Mouse (Mus musculus) cerebellum, postnatal 25 days (tissue): ENCODE measurements at regions not wholly inside any gene's neighbourhood (a gene's known extent, or its start where the extent isn't known, plus 50 kb on each side); places are given as distances from the start of the nearest gene placed in this dataset.

ENCODE experiments used
- DNase-seq, 2 experiments: peaks; one replicate each; pipeline ENCODE4 v3.0.0; 2021; ENCODE audit warnings: mixed read lengths in 2 of 2

- DNase-seq: peak in 1 of 2 experiments; percentile 17
These were observed 61.2 kb upstream of the Ankrd28 start for GRCm38 (mm10) chr14:31891500-31892185.

GRCm38 (mm10) chr14:31892186-31892510 is 61.7 kb upstream of the Ankrd28 start:
- no peak for DNase-seq

GRCm38 (mm10) chr14:31896500-31896899 is 66.0 kb upstream of the Ankrd28 start:
- DNase-seq: no peak

- no peak for DNase-seq
These were observed 69.1 kb upstream of the Ankrd28 start for GRCm38 (mm10) chr14:31899504-31899903.

- DNase-seq: no peak
These were observed 69.5 kb upstream of the Ankrd28 start for GRCm38 (mm10) chr14:31899906-31900305.

GRCm38 (mm10) chr14:31901901-31902300 is 71.5 kb upstream of the Ankrd28 start:
- no peak for DNase-seq

GRCm38 (mm10) chr14:31903664-31904063 is 73.2 kb upstream of the Ankrd28 start:
- no peak for DNase-seq

- no peak for DNase-seq
These were observed 78.1 kb upstream of the Ankrd28 start for GRCm38 (mm10) chr14:31908591-31908990.

- no peak for DNase-seq
These were observed 78.8 kb upstream of the Ankrd28 start for GRCm38 (mm10) chr14:31909291-31909690.

GRCm38 (mm10) chr14:31910809-31911208 is 80.4 kb upstream of the Ankrd28 start:
- DNase-seq: no peak

GRCm38 (mm10) chr14:31918461-31918860 is 88.0 kb upstream of the Ankrd28 start:
- DNase-seq: no peak

- DNase-seq: no peak
These were observed 88.5 kb upstream of the Ankrd28 start for GRCm38 (mm10) chr14:31918921-31919320.

GRCm38 (mm10) chr14:31929161-31929707 is 98.8 kb upstream of the Ankrd28 start:
- DNase-seq: no peak

- DNase-seq: peak; percentile 64 to 73
These were observed 98.4 kb upstream of the Galnt15 start for GRCm38 (mm10) chr14:31930367-31930766.

- DNase-seq: no peak
These were observed 96.8 kb upstream of the Galnt15 start for GRCm38 (mm10) chr14:31931971-31932370.

- DNase-seq: peak; percentile 27 to 32
These were observed 95.3 kb upstream of the Galnt15 start for GRCm38 (mm10) chr14:31933441-31933840.

- peak; percentile 64 to 70 for DNase-seq
These were observed 94.9 kb upstream of the Galnt15 start for GRCm38 (mm10) chr14:31933841-31934271.

- DNase-seq: peak; percentile 36 to 39
These were observed 94.5 kb upstream of the Galnt15 start for GRCm38 (mm10) chr14:31934321-31934720.

GRCm38 (mm10) chr14:31934771-31935170 is 94.0 kb upstream of the Galnt15 start:
- DNase-seq: no peak

- DNase-seq: no peak
These were observed 93.4 kb upstream of the Galnt15 start for GRCm38 (mm10) chr14:31935411-31935810.

GRCm38 (mm10) chr14:31936581-31936980 is 92.2 kb upstream of the Galnt15 start:
- no peak for DNase-seq

- no peak for DNase-seq
These were observed 87.9 kb upstream of the Galnt15 start for GRCm38 (mm10) chr14:31940900-31941299.

- DNase-seq: peak in 1 of 2 experiments; percentile 36
These were observed 86.4 kb upstream of the Galnt15 start for GRCm38 (mm10) chr14:31942266-31942960.

- DNase-seq: no peak
These were observed 84.1 kb upstream of the Galnt15 start for GRCm38 (mm10) chr14:31944682-31945081.
